Mouse (Mus musculus): ENCODE results near the gene Gm42669.

The Gm42669 gene

GRCm38 (mm10) chr5:107507321-107507720, at the start of gene Gm42669:
Gene Gm42669, plus strand, starts transcription at chr5:107507621.
- DNase-seq: no peak

DNA sequence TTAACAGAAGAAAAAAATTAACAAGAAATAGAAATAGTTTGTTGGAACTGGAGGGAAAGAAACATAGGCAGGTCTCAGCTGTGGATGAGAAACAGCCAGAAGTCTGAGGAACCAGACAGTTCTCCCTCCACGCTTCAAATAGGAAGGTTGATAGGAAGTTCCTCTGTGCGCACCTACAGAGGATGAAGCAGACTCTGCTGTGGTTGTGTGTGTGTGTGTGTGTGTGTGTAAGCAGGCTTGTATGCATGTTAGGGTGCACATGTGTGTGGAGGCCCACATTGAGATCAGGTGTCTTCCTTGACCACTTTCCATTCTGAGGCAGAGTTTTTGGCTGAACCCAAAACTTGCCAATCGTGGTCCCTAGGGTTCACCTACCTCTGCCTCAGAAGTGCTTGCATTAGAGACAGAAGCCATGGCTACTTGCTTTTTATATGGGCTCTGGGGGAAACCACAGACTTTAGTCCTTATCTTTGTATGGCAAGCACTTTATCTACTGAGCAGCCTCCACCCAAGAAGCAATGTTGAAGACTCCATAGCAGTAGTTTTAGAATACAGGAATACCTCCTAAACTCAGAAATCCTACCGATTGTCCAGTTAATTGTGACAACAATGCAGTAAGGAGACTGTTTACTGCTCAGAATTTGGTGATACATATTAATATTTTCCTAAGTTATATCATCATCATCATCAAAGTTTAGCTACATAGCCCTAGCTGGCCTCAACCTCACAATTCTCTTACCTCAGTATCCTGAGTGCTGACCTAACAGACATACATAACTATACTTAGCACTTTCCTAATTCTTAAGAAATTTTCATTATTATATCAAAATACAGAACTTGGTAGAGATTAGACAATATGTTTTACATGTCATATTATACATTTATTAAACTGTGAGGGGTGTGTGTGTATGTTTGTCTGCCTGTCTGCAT, 45.0 kb upstream of the Gm42669 start:
- no peak for DNase-seq

- DNase-seq: no peak
These were observed 40.9 kb upstream of the Gm42669 start for GRCm38 (mm10) chr5:107466501-107466900.

- no peak for DNase-seq
These were observed 40.3 kb upstream of the Gm42669 start for GRCm38 (mm10) chr5:107467098-107467497.

DNA sequence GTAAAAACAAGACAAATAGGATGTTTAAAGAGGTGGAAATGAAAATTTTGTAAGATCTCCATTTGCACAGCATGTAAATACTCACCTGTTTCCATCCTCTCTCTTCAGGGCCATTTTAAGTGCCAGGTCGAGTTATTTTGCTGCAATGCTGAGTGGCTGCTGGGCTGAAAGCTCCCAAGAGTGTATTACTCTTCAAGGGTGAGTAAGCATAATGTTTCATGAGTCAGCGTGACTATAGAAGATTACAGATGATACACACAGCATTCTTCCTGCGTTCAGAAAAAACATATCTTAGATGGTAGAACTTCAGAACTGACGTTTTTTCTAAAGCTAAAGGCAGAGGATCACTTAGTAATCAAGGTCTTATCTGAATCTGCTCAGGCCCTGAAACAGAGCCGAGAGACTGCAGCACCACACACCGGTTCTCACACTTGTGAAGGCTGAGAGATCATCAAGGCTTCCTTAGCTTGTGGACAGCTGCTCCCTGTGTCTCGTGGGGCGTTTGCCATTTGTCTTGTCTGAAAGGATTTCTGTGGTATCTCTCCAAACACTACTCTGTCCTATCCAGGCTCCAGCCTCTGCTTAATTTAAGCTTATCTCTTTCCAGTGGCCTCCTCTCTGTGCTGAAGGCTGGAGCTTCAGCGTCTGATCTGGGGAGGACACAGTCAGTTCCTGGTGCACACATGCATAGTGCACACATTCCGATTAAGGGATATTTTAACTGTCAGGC, 36.7 kb upstream of the Gm42669 start:
- DNase-seq: no peak

DNA sequence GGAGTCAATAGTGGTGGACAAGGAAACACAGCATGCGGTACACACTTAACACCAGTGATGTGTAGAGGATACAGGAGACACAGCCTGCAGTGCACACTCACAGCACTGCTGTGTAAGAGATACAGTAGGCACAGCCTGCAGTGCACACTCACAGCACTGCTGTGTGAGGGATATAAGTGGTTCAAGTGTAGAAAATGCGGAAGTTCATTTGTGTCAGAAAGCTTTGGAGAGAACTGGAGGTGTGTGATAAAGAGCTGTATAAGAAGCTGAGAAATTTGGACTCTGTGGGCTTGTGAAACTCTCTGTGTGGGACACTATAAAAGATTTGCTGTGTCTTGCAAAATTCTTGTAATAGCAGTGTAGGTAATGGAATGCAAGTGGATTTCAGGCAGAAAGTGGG, 27.2 kb upstream of the Gm42669 start:
- no peak for DNase-seq

DNA sequence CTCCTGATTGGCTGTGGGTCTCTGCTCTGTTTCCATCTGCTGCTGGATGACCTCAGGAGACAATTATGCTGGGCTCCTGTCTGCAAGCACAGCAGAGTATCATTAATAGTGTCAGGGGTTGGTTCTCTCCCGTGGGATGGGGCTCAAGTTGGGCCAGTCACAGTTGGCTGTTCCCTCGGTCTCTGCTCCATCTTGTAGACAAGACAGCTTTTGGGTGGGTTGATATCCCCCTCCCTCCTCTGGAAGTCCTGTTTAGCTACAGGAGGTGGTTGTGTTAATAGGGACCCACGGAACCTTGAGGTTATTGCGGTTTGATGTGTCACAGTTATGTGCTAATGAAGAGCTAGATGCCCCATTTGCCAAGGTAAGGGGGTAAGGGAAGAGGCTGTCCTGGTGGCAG, 18.4 kb upstream of the Gm42669 start:
- no peak for DNase-seq

- no peak for DNase-seq
These were observed 16.4 kb upstream of the Gm42669 start for GRCm38 (mm10) chr5:107491036-107491435.

- DNase-seq: no peak
These were observed 14.9 kb upstream of the Gm42669 start for GRCm38 (mm10) chr5:107492471-107492870.

DNA sequence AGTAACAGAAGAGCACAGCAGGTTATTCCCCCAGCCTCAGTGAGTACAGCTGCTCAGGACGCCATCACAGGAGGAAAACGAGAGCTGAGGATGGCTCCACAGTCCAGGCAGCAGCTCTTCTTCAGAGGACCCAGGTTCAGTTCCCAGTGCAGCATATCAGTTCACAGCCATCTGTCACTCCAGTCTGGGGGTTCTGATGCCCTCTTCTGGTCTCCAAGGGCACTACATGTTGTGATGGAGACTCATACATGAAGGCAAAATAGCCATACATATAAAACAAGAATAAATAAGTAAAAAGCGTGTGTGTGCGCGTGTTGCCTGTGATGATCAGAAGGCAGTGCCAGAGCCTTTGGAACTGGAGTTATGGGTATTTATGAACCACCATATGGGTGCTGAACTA, 12.7 kb upstream of the Gm42669 start:
- no peak for DNase-seq

GRCm38 (mm10) chr5:107496047-107496446, 11.4 kb upstream of the Gm42669 start:
- DNase-seq: no peak

DNA sequence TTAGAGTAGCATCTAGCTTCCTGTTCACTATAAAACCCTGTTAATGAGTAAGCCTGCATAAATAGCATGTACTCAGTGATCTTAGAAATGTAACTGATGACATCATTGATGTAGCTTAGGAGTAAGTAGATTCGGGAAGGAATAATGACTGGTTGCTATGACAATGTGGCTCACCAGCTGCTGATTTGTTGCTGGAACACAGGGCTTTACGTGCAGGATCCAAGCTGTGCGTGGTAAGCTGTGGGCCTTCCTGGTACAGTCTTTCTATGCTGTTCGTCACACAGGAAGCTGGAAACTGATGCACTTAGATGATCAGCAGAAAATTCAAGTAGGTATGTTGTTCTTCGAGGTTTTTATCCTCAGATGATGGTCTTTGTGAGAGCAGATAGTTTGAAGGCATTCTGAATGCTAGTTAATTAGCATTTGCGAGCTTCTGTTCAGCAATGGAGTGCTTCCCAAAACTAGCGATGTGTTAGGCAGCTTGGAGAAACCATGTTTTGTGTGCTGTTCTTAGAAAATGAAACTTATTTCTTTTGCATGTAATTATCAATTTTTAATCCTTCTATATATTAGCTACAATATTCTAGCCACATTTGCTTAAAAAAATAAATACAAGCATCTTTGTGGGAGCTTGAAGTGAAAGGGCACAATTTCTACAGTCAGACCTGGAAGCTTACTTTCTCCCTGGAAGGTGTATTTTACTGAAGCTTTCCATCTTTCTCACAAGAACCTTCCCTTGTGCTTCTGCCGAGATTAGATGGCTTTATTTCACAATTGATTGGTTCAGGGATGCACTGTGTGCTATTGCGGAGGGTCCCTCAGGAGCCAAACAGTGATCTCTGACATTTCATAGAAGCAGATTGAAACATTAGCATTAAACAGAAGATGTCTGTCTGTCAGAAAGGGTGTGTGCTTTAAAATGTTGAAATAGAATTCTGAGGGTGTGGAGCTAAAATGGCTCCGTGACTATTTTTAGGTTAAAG, 9.6 kb upstream of the Gm42669 start:
- peak; percentile 34 for DNase-seq

DNA sequence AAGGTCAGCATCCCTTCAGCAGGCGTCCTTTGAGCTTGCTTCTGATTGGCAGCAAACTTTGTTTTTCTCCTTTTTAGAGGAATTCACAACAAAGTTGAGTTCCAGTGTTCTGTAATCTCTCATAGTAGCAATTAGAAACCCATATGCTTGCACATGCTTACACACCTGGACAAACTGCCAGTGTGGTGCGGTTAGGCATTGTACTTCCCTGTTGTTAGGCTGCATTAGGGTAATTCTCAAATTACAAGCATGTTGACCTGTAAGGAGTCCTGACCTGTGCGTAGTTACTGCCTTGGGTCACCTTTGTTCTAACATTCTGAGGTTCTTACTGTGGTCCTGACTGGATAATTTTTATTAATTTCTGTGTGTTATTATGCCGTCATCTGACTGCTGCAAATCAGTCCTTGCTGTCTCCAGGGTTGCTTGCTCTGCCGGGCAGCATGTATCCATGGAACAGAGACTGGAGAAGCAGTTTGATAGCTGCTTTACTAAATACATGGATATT, 8.6 kb upstream of the Gm42669 start:
- DNase-seq: peak; percentile 21

- DNase-seq: no peak
These were observed 7.4 kb upstream of the Gm42669 start for GRCm38 (mm10) chr5:107499891-107500535.

DNA sequence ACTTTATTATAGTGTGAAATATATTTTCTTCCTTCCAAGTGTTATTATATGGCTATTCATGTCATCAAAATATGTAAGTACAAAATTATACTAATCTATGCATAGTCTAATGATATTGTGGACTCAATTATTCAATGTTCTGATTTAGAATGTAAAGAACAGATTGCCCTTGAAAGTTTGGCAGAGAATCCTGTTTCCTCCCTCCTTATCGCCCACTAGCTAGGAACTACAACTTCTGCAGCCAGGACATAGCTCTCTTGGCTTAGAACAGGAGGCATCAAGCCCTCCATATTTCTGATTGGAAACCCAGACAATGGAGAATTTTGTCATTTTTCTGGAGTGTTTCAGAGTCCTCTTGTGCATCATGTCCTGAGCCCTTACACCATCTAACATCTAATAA, 6.7 kb upstream of the Gm42669 start:
- no peak for DNase-seq

DNA sequence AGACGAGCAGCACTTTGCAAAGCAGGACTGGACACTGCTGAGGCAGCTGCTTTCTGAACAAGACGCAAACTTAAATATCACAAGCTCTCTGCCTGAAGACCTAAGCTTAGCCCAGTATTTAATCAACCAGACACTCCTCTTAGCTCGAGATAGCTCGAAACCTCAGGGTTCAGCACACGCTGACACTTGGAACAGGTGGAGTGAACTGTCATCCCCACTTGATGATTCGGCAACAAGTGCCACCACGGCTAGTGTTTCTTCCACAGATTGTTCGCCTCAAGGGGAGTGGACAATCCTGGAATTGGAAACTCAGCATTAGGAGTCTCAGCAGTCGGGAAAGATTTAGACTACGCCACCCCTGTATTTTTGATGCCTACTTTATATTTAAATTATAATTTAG, 3.1 kb downstream of the Gm42669 start:
- no peak for DNase-seq

DNA sequence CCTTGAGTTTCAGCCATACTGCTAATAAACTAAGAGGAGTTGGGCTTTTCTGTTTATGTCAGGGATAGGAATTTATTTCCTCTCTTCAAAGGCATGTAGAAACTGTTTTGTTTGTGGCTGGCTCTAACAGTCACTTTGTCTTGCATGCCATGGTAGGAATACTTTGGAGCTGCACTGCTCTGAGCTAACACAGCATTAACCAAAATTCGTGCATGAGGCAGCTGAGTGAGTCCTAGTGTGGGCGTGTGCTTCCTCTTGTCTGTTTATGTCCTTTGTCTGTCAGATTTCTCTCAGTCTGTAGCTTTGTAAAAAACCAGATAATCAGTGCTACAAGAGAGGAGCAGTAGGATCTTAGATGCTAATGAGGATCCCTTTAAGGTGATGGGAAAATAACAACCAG, 3.9 kb downstream of the Gm42669 start:
- DNase-seq: no peak

- DNase-seq: peak; percentile 92
These were observed 6.2 kb downstream of the Gm42669 start for GRCm38 (mm10) chr5:107513583-107513982.

GRCm38 (mm10) chr5:107515453-107515852, 8.0 kb downstream of the Gm42669 start:
- no peak for DNase-seq

- no peak for DNase-seq
These were observed 8.7 kb downstream of the Gm42669 start for GRCm38 (mm10) chr5:107516087-107516486.

GRCm38 (mm10) chr5:107518602-107519001, 11.2 kb downstream of the Gm42669 start:
- DNase-seq: no peak

DNA sequence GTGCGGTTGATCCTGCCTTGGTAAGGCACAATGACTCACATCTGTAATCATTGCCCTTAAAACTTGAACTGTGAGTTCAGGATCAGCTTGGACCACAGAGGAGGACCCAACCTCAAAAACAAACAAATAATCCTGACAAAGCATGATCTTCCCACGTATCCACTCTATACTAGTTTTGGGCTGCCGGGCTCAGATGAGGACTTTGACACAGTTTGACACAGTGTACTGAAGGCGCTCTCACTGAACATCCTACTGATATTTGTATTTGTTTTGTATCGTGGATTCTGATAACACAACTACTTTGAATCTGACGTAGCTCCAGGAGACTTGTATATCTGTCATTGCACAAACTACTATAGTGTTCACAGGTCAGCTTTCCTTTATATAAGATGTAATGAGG, 14.0 kb downstream of the Gm42669 start:
- DNase-seq: no peak
